Mouse (Mus musculus): ENCODE data around the gene Enkur.

GRCm38 (mm10) chr2:21244986-21245385, 39.8 kb upstream of the Enkur start:
- TF ChIP-seq GATA1 (IDR thresholded peaks at IDR 0.05; ENCODE audit: low read length): no peak
- no peak for TF ChIP-seq TAL1 (IDR thresholded peaks at IDR 0.05; ENCODE audit: low read length)

Data from erythroblast, embryonic 14.5 days (primary cell).